Mouse (Mus musculus) fibroblast of lung, adult 2 months (primary cell): Measurements from ENCODE around the gene Lgals2.
"Not testable (repeated sequence)": the region's sequence is repeated elsewhere in the genome, so short reads cannot be mapped to it uniquely, and the experiment has no call there.

Experiments used
- DNase-seq: peaks from one replicate; pipeline ENCODE4 v3.0.0-alpha.2; 2011; ENCODE audit warnings: low read depth

The Lgals2 gene

GRCm38 (mm10) chr15:78874989-78875388, 19.7 kb upstream of the Lgals2 start:
- no peak for DNase-seq

DNA sequence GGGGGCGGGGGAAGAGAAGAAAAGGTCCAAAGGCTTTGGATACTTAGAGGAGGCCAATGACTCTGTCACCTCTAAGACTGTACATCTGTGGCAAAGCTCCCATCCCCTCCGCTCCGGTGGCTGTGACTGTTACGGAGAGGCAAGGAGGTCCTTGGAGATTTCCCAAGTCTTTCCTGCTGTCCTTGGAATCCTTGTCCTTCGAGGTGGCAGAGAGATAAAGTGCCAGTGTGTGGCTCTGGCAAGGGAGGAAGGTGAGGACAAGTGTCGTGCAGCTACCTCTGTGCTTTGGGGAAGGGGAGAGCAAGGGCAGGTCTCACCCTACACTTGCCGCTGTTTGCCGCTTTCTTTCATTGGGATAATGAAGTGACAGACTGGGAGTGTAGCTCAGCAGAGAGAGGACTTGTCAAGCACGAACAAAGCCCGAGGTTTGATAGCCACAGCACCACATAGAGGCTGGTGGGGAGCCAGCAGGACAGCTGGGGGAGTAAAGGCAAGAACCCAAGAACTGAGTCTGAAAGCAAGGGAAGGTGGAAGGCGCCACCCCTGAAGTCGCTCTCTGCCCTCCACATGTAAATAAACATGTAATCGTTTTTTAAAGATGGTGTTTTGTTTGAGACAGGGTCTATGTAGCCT, 18.6 kb upstream of the Lgals2 start:
- no peak for DNase-seq

GRCm38 (mm10) chr15:78872021-78872608, 16.8 kb upstream of the Lgals2 start:
- DNase-seq = no peak

DNA sequence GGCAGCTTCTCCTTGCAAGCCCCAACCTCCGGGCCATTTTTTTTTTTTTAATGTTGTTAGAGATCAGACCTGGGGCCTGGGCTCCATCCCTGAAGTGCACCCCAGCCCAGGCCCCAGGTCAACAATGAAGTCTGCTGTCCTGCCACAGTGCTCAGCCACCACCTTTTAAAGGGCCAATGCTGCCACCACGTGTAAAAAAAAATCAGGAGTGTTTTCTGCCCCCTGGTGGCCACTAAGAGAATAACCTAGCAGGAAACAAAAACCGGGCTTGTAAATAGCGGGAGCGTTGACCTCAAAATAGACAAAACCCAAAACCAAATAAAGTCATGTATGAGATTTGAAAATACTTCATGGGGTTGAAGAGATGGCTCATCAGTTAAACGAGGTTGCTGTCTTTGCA, 14.4 kb upstream of the Lgals2 start:
- DNase-seq = no peak

DNA sequence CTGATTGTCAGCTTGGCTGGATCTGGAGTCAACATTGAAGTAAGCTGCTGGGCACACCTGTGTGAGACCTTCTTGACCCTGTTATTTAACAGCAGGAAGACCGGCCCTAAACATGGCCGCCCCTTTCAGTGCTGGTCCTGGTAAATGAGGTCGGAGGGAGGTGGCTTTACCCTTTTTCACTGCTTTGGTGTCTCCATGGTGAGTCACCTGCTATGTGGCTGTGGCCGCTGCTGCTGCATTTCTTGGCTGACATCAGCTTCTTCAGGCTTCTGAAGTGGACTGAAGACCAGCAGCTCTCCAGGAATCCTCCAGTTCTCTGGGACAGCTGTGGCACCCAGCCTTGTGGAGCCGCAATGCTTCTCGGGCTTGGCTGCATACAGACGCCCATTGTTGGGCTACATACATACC, 13.5 kb upstream of the Lgals2 start:
- DNase-seq = no peak

GRCm38 (mm10) chr15:78868398-78868797, 13.1 kb upstream of the Lgals2 start:
- no peak for DNase-seq

DNA sequence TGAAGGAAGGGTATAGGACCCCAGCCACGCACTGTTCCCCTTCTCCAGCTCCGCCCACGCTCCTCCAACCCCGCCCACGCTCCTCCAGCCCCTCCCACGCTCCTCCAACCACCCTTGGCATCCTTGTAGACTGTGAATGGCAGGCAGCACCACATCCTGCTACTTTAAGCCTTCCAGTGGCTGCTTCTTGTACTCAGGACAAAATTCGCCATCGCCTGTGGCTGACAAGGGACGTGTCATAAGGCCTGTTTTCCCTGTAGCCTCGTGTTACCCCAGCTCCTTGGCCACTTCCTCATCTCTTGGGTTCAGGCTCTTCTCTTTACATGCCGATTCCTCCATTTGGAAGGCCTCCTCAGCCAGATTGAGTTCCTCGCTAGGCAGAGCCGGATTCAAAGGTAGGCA, 8.5 kb upstream of the Lgals2 start:
- DNase-seq = no peak

DNA sequence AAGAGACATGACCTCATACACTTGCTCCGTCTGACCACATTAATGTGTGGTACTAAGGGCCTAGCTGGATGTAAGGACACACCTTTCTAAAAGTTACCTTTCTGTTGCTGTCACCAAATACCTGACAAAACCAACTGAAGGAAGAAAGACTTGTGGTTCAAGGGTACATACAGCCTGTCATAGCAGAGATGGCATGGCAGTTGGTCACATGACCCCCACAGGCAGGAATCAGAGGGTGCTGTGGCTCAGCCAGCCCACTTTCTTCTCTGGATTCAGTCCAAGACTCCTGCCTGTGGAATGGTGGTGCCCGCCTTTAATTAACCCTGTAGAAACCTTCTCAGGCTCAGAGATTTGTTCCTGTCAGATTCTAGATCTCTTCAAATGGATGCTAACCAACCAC, 7.8 kb upstream of the Lgals2 start:
- DNase-seq = no peak

- no peak for DNase-seq
Observed at GRCm38 (mm10) chr15:78862280-78862679, 7.0 kb upstream of the Lgals2 start.

GRCm38 (mm10) chr15:78859714-78860113, 4.4 kb upstream of the Lgals2 start:
- DNase-seq = no peak

DNA sequence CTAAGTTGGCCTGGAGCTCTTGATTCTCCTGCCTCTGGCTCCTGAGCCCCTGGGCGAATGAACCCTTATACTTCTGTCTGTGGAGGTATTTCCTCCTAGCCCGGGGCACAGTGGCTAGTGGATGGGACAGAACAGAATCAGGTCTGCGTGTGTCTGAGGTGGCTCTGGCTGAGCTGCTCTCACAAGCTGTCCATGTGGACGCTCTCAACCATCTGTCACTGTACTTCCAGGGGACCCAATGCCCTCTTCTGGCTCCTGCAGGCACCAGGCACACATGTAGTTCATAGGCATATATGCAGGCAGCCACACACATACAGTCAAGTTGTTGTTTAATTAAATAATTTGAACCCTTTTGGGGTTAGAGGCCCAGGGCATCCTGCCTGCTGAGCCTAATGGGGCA, 4.0 kb upstream of the Lgals2 start:
- no peak for DNase-seq

GRCm38 (mm10) chr15:78857009-78857408, 1.7 kb upstream of the Lgals2 start:
- DNase-seq = no peak

GRCm38 (mm10) chr15:78851505-78852153, 3.7 kb downstream of the Lgals2 start:
- no peak for DNase-seq

GRCm38 (mm10) chr15:78850944-78851343, 4.4 kb downstream of the Lgals2 start:
- DNase-seq = no peak

DNA sequence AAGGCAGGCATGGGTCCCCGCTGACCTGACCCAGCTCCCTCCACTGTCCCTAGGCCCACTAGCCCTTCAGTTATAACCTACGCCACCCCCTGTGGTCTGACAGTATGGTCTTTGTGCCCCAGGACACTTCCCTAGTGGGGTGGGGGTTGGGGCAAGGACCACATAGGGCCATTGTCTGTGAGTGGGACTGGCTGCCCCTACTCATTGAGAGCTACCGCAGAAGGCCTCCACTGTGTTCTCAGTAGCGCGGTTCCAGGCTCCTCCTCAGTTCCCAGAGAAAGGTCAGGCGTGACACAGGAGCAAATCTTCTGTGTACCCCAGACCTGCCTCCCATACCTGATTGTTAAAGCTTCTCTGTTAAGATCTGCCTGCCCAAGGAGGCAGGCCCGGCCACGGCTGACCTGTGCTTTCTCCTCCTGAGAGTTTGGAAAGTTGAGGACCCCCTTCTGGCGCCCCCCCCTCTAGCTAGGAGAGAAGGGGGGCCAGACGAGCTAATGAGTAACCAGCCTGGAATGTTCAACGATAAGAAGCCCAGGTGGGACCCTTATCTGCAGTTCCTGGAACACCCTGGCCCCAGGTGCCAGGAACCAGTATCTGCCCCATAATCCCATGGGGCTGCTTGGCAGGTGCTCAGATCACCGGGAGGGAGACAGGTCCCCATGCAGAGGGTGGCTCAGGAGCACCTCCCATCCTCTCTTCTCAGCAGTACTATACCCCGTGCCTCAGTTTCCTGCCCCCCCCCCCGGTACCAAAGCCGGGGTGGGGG, 5.1 kb downstream of the Lgals2 start:
- no peak for DNase-seq

DNA sequence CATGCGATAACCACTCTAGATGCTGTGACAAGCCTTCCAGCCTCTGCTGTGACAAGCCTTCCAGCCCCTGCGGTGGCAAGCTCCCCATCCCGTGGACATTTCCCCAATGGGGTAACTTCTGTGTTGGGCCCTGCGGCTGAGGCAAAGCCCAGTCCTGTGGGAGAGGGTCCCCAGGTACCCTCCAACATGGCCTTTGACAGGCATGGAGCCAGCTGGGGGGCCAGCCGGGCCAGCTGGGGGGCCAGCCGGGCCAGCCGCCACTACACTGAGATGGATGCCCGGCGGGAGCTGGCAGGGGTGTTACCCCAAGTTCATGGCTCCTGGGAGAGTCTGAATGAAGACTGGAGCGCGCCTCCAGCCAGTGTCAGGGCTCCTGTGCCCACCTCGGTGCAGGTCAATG, 5.8 kb downstream of the Lgals2 start:
- no peak for DNase-seq

- no peak for DNase-seq
Observed at GRCm38 (mm10) chr15:78848467-78848866, 6.9 kb downstream of the Lgals2 start.

- not testable (repeated sequence) for DNase-seq
Observed at GRCm38 (mm10) chr15:78846805-78847204, 8.5 kb downstream of the Lgals2 start.

- DNase-seq = no peak
Observed at GRCm38 (mm10) chr15:78846352-78846751, 9.0 kb downstream of the Lgals2 start.

DNA sequence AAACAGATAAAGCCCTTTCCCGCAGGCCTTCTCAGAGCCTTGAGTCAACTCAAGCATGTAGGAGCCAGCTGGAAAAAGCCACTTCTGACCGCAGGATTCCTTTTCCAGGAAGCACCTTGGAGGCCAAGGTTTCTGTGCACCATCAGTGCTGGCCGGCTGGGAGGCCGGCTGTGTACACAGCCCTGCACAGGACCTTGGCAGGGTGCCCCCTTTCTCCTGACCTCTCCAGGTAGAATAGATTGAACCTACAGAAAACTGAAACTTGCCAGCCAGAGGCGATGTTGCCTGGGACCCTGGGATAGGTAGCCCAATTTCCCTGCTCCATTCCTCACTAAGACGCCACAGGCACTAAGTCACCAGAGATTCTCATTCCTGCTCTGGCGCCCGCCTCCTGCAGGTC, 9.5 kb downstream of the Lgals2 start:
- DNase-seq = no peak

DNA sequence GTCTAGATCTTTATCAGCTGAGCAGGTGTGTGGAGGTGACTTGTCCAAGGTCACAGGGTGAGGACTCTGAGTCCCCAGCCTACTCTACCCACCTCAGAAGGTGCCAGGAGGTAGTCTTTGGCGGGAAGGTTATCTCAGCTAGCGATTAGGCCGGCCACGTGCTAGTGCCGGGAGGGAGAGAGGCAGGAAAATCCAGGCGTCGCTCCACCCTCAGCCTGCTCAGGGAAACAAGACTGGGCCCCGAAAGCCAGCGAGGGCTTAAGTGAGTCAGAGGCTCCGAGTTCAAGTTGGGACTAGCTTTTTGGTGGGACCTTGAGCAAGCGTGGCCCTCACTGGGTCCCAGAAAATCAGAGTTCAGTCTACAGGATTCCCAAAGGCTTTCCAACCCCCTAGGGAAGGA, 10.0 kb downstream of the Lgals2 start:
- DNase-seq = no peak

- peak; percentile 80 for DNase-seq
Observed at GRCm38 (mm10) chr15:78844791-78845190, 10.5 kb downstream of the Lgals2 start.
